Mouse (Mus musculus) limb, embryonic 15.5 days (tissue): ENCODE measurements around the gene Tmem222. TPM values are rescaled to one million over a fixed set of nuclear protein-coding genes. Genes with fewer than 3 reads are reported as not detected.

Experiments used
- ATAC-seq: fragments of 200-750 bp; cut with Nextera tagmentation; 2 replicates; pipeline ENCODE4 v1.8.0; 2017; ENCODE audit warnings: low read depth, moderate TSS enrichment; ENCODE audit not compliant: insufficient number of reproducible peaks, low FRiP score, low TSS enrichment
- H3K27ac ChIP-seq: fragments of 300-500 bp; sonication (generic); 2 replicates; pipeline ENCODE4 v1.5.1; 2015; ENCODE audit warnings: moderate library complexity, mild to moderate bottlenecking, inconsistent platforms
- H3K27me3 ChIP-seq: fragments of 300-500 bp; sonication (generic); 2 replicates; pipeline ENCODE4 v1.6.1; 2015; ENCODE audit warnings: inconsistent platforms
- H3K36me3 ChIP-seq: fragments of 300-500 bp; sonication (generic); 2 replicates; pipeline ENCODE4 v1.6.1; 2015; ENCODE audit warnings: inconsistent platforms
- H3K4me1 ChIP-seq: fragments of 300-500 bp; sonication (generic); 2 replicates; pipeline ENCODE4 v1.6.1; 2015; ENCODE audit warnings: inconsistent platforms
- H3K4me2 ChIP-seq: fragments of 300-500 bp; sonication (generic); 2 replicates; pipeline ENCODE4 v1.6.1; 2015; ENCODE audit warnings: mild to moderate bottlenecking, inconsistent platforms
- H3K4me3 ChIP-seq: fragments of 300-500 bp; sonication (generic); 2 replicates; pipeline ENCODE4 v1.5.1; 2015; ENCODE audit warnings: mild to moderate bottlenecking, inconsistent platforms
- H3K9ac ChIP-seq: fragments of 300-500 bp; sonication (generic); 2 replicates; pipeline ENCODE4 v1.6.1; 2015; ENCODE audit warnings: inconsistent platforms
- H3K9me3 ChIP-seq: fragments of 300-500 bp; sonication (generic); 2 replicates; pipeline ENCODE4 v1.6.1; 2016; ENCODE audit warnings: inconsistent platforms
- WGBS: fragments of 180-500 bp; shearing (Covaris S2); methylation state at CpG from one replicate; pipeline ENCODE4 v1.1.7; 2015; 5-methylcytosine and 5-hydroxymethylcytosine counted together
- polyA plus RNA-seq: library from polyadenylated mRNA; unstranded; fragments of >200 nt; fragmentation: Nextera tagmentation; extraction: Ambion mirVana; gene quantifications from 2 replicates; pipeline ENCODE4 v1.2.1, GENCODE M21; 2015

The Tmem222 gene
- polyA plus RNA-seq, 1 experiment from 2014 or later, result 81.6 TPM

DNA sequence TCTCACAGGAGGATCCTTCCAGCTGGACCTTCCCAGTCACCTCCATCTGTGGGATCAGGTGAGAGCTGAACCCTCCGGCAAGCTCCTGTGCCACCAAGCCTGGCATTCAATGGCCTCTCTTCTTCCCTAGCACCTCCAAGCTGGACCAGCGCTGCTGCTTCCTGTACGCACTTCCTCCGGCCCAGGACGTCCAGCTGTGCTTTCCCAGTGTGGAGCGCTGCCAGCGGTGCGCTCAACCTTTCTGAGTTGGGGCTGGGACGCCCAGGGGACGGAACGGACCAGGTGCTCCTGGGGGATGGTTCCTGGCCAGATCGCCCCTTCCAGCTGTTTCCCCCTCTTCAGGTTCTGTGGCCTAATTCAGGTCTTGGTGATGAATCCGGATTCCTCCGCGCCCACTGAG lies 30.5 kb downstream of the Tmem222 start:
- H3K4me3 ChIP-seq, result no peak overlapping the region
- H3K36me3 ChIP-seq, result no peaks in the 10 kb centered on the region
- H3K9ac ChIP-seq, result no peak overlapping the region
- peaks cover 27% of the 10 kb centered on the region for H3K4me1 ChIP-seq
- no peak for ATAC-seq
- H3K27me3 ChIP-seq, result peaks cover 78% of the 10 kb centered on the region
- no peaks in the 10 kb centered on the region for H3K9me3 ChIP-seq
- WGBS, result 28% methylated on average over 15 of the region's 15 CpGs
- H3K27ac ChIP-seq, result no peak overlapping the region
- no peak overlapping the region for H3K4me2 ChIP-seq

- Histone ChIP-seq H3K27ac (no peak overlapping the region), H3K9ac (no peak overlapping the region), H3K9me3 (no peaks in the 10 kb centered on the region), H3K36me3 (no peaks in the 10 kb centered on the region), H3K4me3 (no peak overlapping the region), H3K27me3 (peaks cover 73% of the 10 kb centered on the region), H3K4me2 (no peak overlapping the region), H3K4me1 (peaks cover 23% of the 10 kb centered on the region)
- WGBS, result 79% methylated on average over 1 of the region's 1 CpGs
- ATAC-seq, result no peak
Observed at GRCm38 (mm10) chr4:133244289-133244688, 33.3 kb downstream of the Tmem222 start.

- WGBS, result 38% methylated on average over 13 of the region's 13 CpGs
- H3K9ac ChIP-seq, result no peak overlapping the region
- no peak for ATAC-seq
- no peak overlapping the region for H3K27ac ChIP-seq
- H3K36me3 ChIP-seq, result no peaks in the 10 kb centered on the region
- no peaks in the 10 kb centered on the region for H3K9me3 ChIP-seq
- no peak overlapping the region for H3K4me2 ChIP-seq
- H3K4me1 ChIP-seq, result peaks cover 23% of the 10 kb centered on the region
- H3K27me3 ChIP-seq, result peaks cover 72% of the 10 kb centered on the region
- H3K4me3 ChIP-seq, result no peak overlapping the region
Observed at GRCm38 (mm10) chr4:133243538-133243937, 34.1 kb downstream of the Tmem222 start.

DNA sequence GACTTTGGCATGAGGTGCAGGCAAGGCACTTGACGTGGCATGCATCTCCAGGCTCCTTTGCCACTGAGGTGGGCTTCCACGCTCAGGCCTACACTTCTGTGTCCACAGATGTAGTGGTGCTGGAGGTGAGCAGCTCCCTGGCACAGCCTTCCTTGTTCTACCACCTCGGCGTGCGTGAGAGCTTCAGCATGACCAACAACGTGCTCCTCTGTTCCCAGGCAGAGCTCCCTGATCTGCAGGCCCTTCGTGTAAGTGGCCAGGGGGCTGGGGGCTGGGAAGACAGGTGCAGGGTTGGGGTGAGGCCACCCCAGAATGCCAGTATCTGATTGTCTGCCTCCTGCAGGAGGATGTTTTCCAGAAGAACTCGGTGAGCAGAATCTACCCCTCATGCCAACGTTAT lies 34.9 kb downstream of the Tmem222 start:
- H3K4me2 ChIP-seq, result no peak overlapping the region
- H3K27me3 ChIP-seq, result peaks cover 63% of the 10 kb centered on the region
- WGBS, result 62% methylated on average over 9 of the region's 9 CpGs
- no peaks in the 10 kb centered on the region for H3K9me3 ChIP-seq
- peaks cover 23% of the 10 kb centered on the region for H3K4me1 ChIP-seq
- H3K36me3 ChIP-seq, result no peaks in the 10 kb centered on the region
- H3K27ac ChIP-seq, result no peak overlapping the region
- H3K4me3 ChIP-seq, result no peak overlapping the region
- H3K9ac ChIP-seq, result no peak overlapping the region
- ATAC-seq, result no peak

DNA sequence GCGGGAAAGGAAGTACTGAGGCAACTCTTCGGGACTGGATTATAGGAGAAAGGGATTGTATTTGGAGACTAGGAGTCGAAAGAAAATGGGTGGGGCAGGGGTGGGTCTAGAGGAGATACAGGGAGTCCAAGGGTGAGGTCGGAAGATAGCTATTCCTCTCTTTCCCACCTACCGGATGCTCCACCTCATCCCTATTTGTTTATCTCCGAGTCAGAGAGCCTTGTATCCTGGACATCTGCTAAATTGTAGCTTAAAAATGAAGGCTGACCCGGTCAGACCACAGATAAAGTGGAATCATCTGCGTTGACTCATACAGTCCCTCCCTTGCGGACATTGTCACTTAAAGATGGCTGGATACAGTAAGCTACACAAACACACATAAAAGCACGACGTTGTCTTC lies 35.7 kb downstream of the Tmem222 start:
- H3K4me3 ChIP-seq, result peak overlapping the region; percentile 67
- peaks cover 55% of the 10 kb centered on the region for H3K27me3 ChIP-seq
- no peaks in the 10 kb centered on the region for H3K36me3 ChIP-seq
- no peak overlapping the region for H3K9ac ChIP-seq
- H3K9me3 ChIP-seq, result no peaks in the 10 kb centered on the region
- ATAC-seq, result no peak
- WGBS, result 34% methylated on average over 11 of the region's 11 CpGs
- peaks cover 18% of the 10 kb centered on the region for H3K4me1 ChIP-seq
- H3K4me2 ChIP-seq, result peak overlapping the region; percentile 95
- 0 out of 2 replicates have a peak overlapping the region, but pooled peaks have one; percentile 86 for H3K27ac ChIP-seq

GRCm38 (mm10) chr4:133240934-133241908 lies 36.4 kb downstream of the Tmem222 start:
- peaks cover 48% of the 10 kb centered on the region for H3K27me3 ChIP-seq
- H3K9ac ChIP-seq, result peak overlapping the region; percentile 62
- H3K9me3 ChIP-seq, result no peaks in the 10 kb centered on the region
- H3K27ac ChIP-seq, result peak overlapping the region; percentile 86
- ATAC-seq, result peak; percentile 90
- H3K4me1 ChIP-seq, result peaks cover 16% of the 10 kb centered on the region
- H3K4me2 ChIP-seq, result peak overlapping the region; percentile 95
- no peaks in the 10 kb centered on the region for H3K36me3 ChIP-seq
- peak overlapping the region; percentile 67 for H3K4me3 ChIP-seq
- under 1% methylated on average over 78 of the region's 78 CpGs for WGBS

DNA sequence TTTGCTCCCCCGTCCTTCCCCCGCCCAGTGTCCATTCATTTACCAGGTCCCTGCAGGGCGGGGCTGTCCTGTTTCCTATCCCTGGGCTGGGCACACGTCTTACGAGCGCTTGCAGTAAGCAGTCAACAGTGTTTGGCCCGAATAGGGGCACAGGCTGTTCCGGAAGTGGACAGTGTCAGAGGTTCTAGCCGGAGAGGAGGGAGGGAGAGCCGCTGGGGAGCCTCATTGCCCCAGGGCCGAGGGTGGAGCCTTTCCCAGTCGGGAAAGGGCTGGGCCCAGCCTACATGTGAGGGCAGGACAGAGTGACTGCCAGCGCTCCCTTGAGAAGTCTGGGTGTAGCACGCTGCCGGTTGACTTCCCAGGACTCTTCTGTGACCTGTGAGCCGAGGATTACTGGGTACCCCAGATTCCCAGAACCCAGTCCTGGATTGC lies 37.1 kb downstream of the Tmem222 start, which contains the start of gene Map3k6:
Map3k6 (plus strand) TSS at position 329 of the 432 bp plus-strand sequence.
- Histone ChIP-seq H3K9ac (peak within 1 kb of the TSS; percentile 62), H3K4me3 (peak within 1 kb of the TSS; percentile 67), H3K4me2 (peak within 1 kb of the TSS; percentile 95), H3K9me3 (no peaks in the 10 kb centered on the region), H3K27ac (peak within 1 kb of the TSS; percentile 86), H3K27me3 (peaks cover 49% of the 10 kb centered on the region), H3K36me3 (no peaks in the 10 kb centered on the region), H3K4me1 (peaks cover 16% of the 10 kb centered on the region)
- WGBS, result 12% methylated on average over 16 of the region's 16 CpGs
- peak; percentile 11; the same call in 1 of the 2 replicates for ATAC-seq

- Histone ChIP-seq H3K4me3 (no peak overlapping the region), H3K4me1 (peaks cover 16% of the 10 kb centered on the region), H3K27ac (no peak overlapping the region), H3K36me3 (no peaks in the 10 kb centered on the region), H3K4me2 (no peak overlapping the region), H3K9me3 (no peaks in the 10 kb centered on the region), H3K9ac (no peak overlapping the region), H3K27me3 (peaks cover 32% of the 10 kb centered on the region)
- no peak for ATAC-seq
- WGBS, result 69% methylated on average over 4 of the region's 4 CpGs
Observed at GRCm38 (mm10) chr4:133237911-133238310, 39.7 kb downstream of the Tmem222 start.

DNA sequence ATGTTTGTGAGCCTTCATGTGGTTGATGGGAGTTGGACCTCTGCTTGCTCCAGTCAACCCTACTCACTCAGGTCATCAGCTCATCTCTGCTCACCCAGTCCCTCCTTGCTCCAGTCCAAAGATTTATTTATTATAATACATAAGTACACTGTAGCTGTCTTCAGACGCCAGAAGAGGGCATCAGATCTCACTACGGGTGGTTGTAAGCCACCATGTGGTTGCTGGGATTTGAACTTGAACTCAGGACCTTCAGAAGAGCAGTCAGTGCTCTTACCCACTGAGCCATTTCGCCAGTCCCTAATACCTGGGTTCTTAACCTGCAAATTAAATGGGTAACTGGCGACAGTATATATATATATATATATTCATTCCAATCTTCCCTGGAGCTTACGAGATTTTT lies 42.2 kb downstream of the Tmem222 start:
- Histone ChIP-seq H3K27me3 (peaks cover 16% of the 10 kb centered on the region), H3K4me2 (no peak overlapping the region), H3K4me1 (peaks cover 2% of the 10 kb centered on the region), H3K9me3 (no peaks in the 10 kb centered on the region), H3K9ac (no peak overlapping the region), H3K36me3 (no peaks in the 10 kb centered on the region), H3K4me3 (no peak overlapping the region), H3K27ac (no peak overlapping the region)
- 75% methylated on average over 5 of the region's 5 CpGs for WGBS
- no peak for ATAC-seq

GRCm38 (mm10) chr4:133234771-133235170 lies 42.8 kb downstream of the Tmem222 start:
- Histone ChIP-seq H3K4me3 (no peak overlapping the region), H3K4me1 (peaks cover 2% of the 10 kb centered on the region; the same call in 1 of the 2 replicates), H3K9ac (no peak overlapping the region), H3K36me3 (no peaks in the 10 kb centered on the region), H3K27ac (no peak overlapping the region), H3K27me3 (peaks cover 9% of the 10 kb centered on the region; the same call in 1 of the 2 replicates), H3K4me2 (no peak overlapping the region), H3K9me3 (no peaks in the 10 kb centered on the region)
- 54% methylated on average over 5 of the region's 5 CpGs for WGBS
- ATAC-seq, result no peak

DNA sequence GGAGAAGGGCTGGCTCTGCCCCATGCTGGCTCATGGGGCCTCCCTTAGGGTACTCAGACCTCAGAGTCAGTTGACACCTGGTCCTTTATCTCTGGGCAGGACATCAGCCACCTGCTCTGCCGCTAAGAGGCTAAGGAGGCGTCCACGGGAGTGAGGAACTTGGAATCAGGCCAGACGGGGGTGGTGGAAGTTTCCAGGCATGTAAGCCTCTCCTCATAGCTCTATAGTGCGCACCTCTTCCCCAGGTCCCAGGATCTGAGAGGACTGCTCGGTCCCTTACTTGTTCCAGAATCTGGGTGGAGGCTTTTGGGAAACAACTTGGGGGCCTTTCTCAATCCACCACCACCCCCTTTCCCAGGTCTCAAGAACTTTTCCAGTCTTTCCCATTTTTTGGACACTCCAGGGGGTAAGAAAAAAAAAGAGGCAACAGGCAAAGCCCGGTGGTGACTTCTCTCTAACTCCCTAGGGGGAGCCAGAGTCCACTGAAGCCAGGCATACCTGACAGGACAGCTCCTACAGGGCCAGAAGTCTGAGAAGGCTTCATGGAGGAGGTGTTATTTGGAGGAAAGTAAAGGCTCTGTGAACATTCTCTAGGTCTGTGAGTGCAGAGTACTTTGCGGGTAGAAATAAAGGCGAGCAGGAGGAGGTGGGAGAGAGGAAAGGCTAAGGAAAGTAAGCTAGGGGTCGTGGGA lies 44.2 kb downstream of the Tmem222 start:
- no peak overlapping the region for H3K4me2 ChIP-seq
- H3K27ac ChIP-seq, result no peak overlapping the region
- no peaks in the 10 kb centered on the region for H3K9me3 ChIP-seq
- ATAC-seq, result peak; percentile 17; the same call in 1 of the 2 replicates
- 33% methylated on average over 10 of the region's 10 CpGs for WGBS
- H3K36me3 ChIP-seq, result no peaks in the 10 kb centered on the region
- no peak overlapping the region for H3K9ac ChIP-seq
- no peak overlapping the region for H3K4me3 ChIP-seq
- H3K4me1 ChIP-seq, result peaks cover 5% of the 10 kb centered on the region; the same call in 1 of the 2 replicates
- peaks cover 4% of the 10 kb centered on the region; the same call in 1 of the 2 replicates for H3K27me3 ChIP-seq
